Mouse (Mus musculus) Patski (cell line): ENCODE measurements around the gene Ifitm5. TPM values are rescaled to one million over a fixed set of nuclear protein-coding genes. Genes with fewer than 3 reads are reported as not detected.
"Not testable (repeated sequence)": the region's sequence is repeated elsewhere in the genome, so short reads cannot be mapped to it uniquely, and the experiment has no call there.

ENCODE experiments used
- ATAC-seq: fragments of 100-300 bp; one replicate; pipeline ENCODE4 v1.8.0; 2021
- CTCF ChIA-PET: fragments of 350-600 bp; sonication (Branson Sonifier 250); formaldehyde crosslinking; loops from one replicate; lab custom pipeline; 2022; ENCODE audit warnings: inconsistent platforms; lab: Charles Lee
- POLR2A ChIA-PET: fragments of 350-600 bp; sonication (Branson Sonifier 250); formaldehyde crosslinking; loops from one replicate; lab custom pipeline; 2022; ENCODE audit warnings: antibody characterized with exemption, inconsistent platforms; lab: Charles Lee
- DNase-seq: peaks from one replicate; pipeline ENCODE4 v3.0.0-alpha.2; 2011; ENCODE audit warnings: low read depth, low spot score
- H3K27me3 ChIP-seq: fragments of 371-371 bp; one replicate; pipeline ENCODE4 v1.5.1; 2021
- CTCF ChIP-seq: fragments of 100-300 bp; IDR thresholded peaks from one replicate; pipeline ENCODE4 v1.5.1; 2021
- in situ Hi-C: fragments of 300-500 bp; cut with MboI; formaldehyde crosslinking; loops from 3 replicates; pipeline ENCODE4 v1.11.1; 2018; ENCODE audit warnings: low pct_unique_long_range_greater_than_20kb, mixed read lengths
- polyA plus RNA-seq: library from polyadenylated mRNA; unstranded; gene quantifications from one replicate; pipeline ENCODE4 v1.2.3, GENCODE M21; 2021

The Ifitm5 gene
- polyA plus RNA-seq, 1 experiment from 2014 or later = 0.30 TPM

- ChIA-PET CTCF (interaction anchor here (0.8 kb wide), 1 partner anchor 67 kb away, joined by 3 read pairs; no protein-coding TSS in a partner anchor), POLR2A (no interaction called here)
- in situ Hi-C loops = no loop called here
- no peak for TF ChIP-seq CTCF
- no peak for ATAC-seq
- no peaks in the 10 kb centered on the region for H3K27me3 ChIP-seq
- no peak for DNase-seq
Observed at GRCm38 (mm10) chr7:140981704-140982103, 31.6 kb upstream of the Ifitm5 start.

- DNase-seq, H3K27me3 ChIP-seq, CTCF ChIA-PET, ATAC-seq, in situ Hi-C loops: not testable (repeated sequence)
- POLR2A ChIA-PET = interaction anchor here (0.7 kb wide), 1 partner anchor 1381 kb away, joined by 6 read pairs; no protein-coding TSS in a partner anchor
Observed at GRCm38 (mm10) chr7:140976720-140977119, 26.6 kb upstream of the Ifitm5 start.

- ChIA-PET CTCF (interaction anchor here (1.4 kb wide), 1 partner anchor 16 kb away, joined by 7 read pairs; no protein-coding TSS in a partner anchor), POLR2A (interaction anchor here (0.6 kb wide), 2 partner anchors 21 to 1398 kb away, joined by 3 to 5 read pairs; partner anchors contain the start of gene Ifitm10)
- no peak for TF ChIP-seq CTCF
- H3K27me3 ChIP-seq = no peaks in the 10 kb centered on the region
- in situ Hi-C loops = no loop called here
- ATAC-seq = no peak
- no peak for DNase-seq
Observed at GRCm38 (mm10) chr7:140975465-140975864, 25.4 kb upstream of the Ifitm5 start.

- no peak for DNase-seq
- ChIA-PET CTCF (interaction anchor here (1.4 to 2.1 kb wide), 2 partner anchors 16 to 33 kb away, joined by 6 to 7 read pairs; no protein-coding TSS in a partner anchor), POLR2A (interaction anchor here (0.6 kb wide), 1 partner anchor 1399 kb away, joined by 5 read pairs; the partner anchor contains the start of gene Ifitm10)
- TF ChIP-seq CTCF = no peak
- H3K27me3 ChIP-seq = no peaks in the 10 kb centered on the region
- in situ Hi-C loops = no loop called here
- no peak for ATAC-seq
Observed at GRCm38 (mm10) chr7:140974940-140975339, 24.8 kb upstream of the Ifitm5 start.

GRCm38 (mm10) chr7:140973396-140974165 is 23.5 kb upstream of the Ifitm5 start:
- H3K27me3 ChIP-seq = no peaks in the 10 kb centered on the region
- DNase-seq = no peak
- ChIA-PET POLR2A (interaction anchor here (0.5 to 0.9 kb wide), 2 partner anchors 31 to 221 kb away, joined by 3 to 4 read pairs; partner anchors contain the start of gene Lrrc56), CTCF (interaction anchor here (0.9 to 2.1 kb wide), 4 partner anchors 14 to 96 kb away, joined by 3 to 8 read pairs (median 4); no protein-coding TSS in a partner anchor)
- in situ Hi-C loops = no loop called here
- TF ChIP-seq CTCF = no peak
- ATAC-seq = peak; percentile 76

GRCm38 (mm10) chr7:140971479-140972171 is 21.5 kb upstream of the Ifitm5 start:
- no peak for ATAC-seq
- in situ Hi-C loops = no loop called here
- ChIA-PET CTCF (interaction anchor here (1.3 to 2.0 kb wide), 2 partner anchors 12 to 37 kb away, joined by 3 to 6 read pairs; no protein-coding TSS in a partner anchor), POLR2A (no interaction called here)
- TF ChIP-seq CTCF = no peak
- no peaks in the 10 kb centered on the region for H3K27me3 ChIP-seq
- DNase-seq = no peak

- ATAC-seq = no peak
- ChIA-PET POLR2A (no interaction called here), CTCF (interaction anchor here (1.3 to 2.0 kb wide), 2 partner anchors 11 to 37 kb away, joined by 3 to 6 read pairs; no protein-coding TSS in a partner anchor)
- in situ Hi-C loops = no loop called here
- no peak for DNase-seq
- H3K27me3 ChIP-seq = no peaks in the 10 kb centered on the region
- no peak for TF ChIP-seq CTCF
Observed at GRCm38 (mm10) chr7:140970931-140971330, 20.8 kb upstream of the Ifitm5 start.

GRCm38 (mm10) chr7:140968710-140969109 is 18.6 kb upstream of the Ifitm5 start:
- H3K27me3 ChIP-seq, in situ Hi-C loops, ATAC-seq, DNase-seq, POLR2A ChIA-PET: not testable (repeated sequence)
- CTCF ChIA-PET = interaction anchor here (1.1 to 1.9 kb wide), 2 partner anchors 9 to 40 kb away, joined by 5 read pairs; no protein-coding TSS in a partner anchor

- DNase-seq = no peak
- ATAC-seq = no peak
- no peaks in the 10 kb centered on the region for H3K27me3 ChIP-seq
Observed at GRCm38 (mm10) chr7:140967862-140968591, 17.9 kb upstream of the Ifitm5 start.

More at GRCm38 (mm10) chr7:140967862-140968591, 17.9 kb upstream of the Ifitm5 start:
- no peak for TF ChIP-seq CTCF
- ChIA-PET CTCF (interaction anchor here (1.0 to 1.9 kb wide), 3 partner anchors 8 to 41 kb away, joined by 3 to 5 read pairs (median 5); no protein-coding TSS in a partner anchor), POLR2A (no interaction called here)
- in situ Hi-C loops = no loop called here
